Mouse (Mus musculus): ENCODE measurements around the gene Zpld1.
A peak's percentile ranks its signal among the peaks of the same experiment; 100 is the strongest.

Gene Zpld1

GRCm38 (mm10) chr16:55297886-55298285, at the start of gene Zpld1:
Gene Zpld1 (minus strand): TSS chr16:55297986.
- DNase-seq = no peak

DNA sequence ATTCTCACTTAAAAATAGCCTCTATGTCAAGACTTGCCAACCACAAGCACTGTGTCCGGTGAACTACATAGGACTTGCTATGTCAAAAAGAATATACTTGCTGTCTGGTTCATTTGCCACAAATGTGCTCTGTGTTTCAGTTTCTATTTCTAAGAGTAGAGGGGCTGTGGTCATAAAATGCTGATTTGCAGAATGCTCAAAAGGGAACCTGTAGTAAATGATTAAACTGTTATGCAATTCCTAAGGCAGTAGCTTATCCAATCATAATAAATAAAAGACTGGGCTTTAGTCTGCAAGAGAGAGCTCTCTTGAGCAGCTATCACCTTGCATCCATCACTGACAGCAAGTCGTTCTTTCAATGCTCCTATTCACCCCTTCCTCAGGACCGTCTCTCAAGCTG, 47.9 kb upstream of the Zpld1 start:
- no peak for DNase-seq

DNA sequence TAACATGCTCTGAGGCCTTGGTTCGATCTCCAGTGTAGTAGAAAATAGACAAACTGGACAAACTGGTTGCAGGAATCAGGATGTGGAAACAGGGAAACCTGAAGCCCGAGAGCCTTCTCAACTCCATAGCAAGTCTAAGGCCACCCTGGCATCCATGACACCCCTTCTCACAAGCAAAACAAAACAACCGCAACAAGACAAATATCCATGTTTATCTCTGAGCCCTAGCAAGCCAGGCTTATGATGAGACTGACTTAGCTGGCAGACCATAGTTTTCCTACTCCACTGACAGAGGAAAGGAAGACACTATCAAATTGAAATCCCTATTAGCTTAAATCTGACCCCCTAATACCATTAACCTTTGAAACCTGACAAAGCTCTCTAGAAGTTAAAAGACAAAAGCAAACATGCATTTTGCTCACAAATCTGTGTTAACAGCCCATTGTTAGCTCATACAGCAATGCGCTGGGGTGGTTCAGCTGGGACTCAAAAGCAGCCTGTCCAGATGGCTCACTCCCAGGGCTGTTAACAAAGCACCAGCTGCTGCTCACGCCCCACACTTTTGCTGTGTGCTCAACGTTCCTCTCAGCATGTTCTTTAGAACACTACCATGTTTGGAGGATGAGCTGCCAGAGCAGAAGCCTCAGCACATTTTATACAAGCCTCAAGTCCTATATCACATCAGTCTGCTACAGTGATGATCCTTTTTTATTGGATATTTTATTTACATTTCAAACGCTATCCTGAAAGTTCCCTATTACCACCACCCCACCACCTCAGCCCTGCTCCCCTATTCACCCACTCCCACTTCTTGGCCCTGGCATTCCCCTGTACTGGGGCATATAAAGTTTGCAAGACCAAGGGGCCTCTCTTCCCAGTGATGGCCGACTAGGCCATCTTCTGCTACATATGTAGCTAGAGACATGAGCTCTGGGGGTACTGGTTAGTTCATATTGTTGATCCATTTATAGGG, 24.0 kb upstream of the Zpld1 start:
- DNase-seq = peak; percentile 25

GRCm38 (mm10) chr16:55316996-55317395, 19.2 kb upstream of the Zpld1 start:
- DNase-seq = no peak

DNA sequence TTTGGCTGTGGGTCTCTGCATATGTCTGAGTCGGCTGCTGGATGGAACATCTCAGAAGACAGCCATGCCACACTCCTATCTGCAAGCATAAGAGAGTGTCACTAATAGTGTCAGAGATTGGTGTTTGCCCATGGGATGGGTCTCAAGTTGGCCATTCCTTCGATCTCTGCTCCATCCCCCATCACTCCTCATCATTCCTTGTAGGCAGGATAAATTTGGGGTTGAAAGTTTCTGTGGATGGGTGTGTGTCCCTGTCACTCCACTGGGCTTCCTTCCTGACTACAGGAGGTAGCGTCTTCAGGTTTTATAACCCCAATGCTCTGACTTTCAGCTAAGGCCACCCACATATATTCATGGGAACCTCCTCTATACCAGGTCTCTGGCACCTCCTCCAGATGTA, 14.3 kb upstream of the Zpld1 start:
- DNase-seq = no peak

GRCm38 (mm10) chr16:55282696-55283095, 15.1 kb downstream of the Zpld1 start:
- no peak for DNase-seq

DNA sequence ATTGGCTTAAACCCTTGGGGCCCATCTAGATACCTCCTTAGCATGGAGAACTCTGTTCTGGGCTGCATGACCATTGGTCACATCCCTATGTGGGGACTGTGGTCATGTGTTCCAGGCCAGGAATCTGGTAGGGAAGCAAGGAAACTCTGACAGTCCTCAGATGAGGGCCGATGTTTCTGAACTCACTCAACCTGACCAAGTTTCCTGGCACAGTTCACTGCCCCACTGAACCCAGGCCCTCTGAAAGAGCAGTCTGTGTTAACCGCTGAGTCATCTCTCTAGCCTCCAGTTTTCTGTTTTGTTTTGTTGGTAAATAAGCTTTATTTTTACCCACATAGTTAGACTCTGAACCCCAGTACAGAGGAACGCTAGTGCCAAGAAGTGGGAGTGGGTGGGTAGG, 20.3 kb downstream of the Zpld1 start:
- DNase-seq = no peak

GRCm38 (mm10) chr16:55265281-55265680, 32.5 kb downstream of the Zpld1 start:
- DNase-seq = no peak

- DNase-seq = no peak
These were observed 36.8 kb downstream of the Zpld1 start for GRCm38 (mm10) chr16:55260862-55261574.

GRCm38 (mm10) chr16:55259719-55260118, 38.1 kb downstream of the Zpld1 start:
- no peak for DNase-seq

- no peak for DNase-seq
These were observed 56.8 kb downstream of the Zpld1 start for GRCm38 (mm10) chr16:55240996-55241395.

GRCm38 (mm10) chr16:55228995-55229622, 68.7 kb downstream of the Zpld1 start:
- DNase-seq = no peak

- no peak for DNase-seq
These were observed 93.8 kb downstream of the Zpld1 start for GRCm38 (mm10) chr16:55203945-55204344.

DNA sequence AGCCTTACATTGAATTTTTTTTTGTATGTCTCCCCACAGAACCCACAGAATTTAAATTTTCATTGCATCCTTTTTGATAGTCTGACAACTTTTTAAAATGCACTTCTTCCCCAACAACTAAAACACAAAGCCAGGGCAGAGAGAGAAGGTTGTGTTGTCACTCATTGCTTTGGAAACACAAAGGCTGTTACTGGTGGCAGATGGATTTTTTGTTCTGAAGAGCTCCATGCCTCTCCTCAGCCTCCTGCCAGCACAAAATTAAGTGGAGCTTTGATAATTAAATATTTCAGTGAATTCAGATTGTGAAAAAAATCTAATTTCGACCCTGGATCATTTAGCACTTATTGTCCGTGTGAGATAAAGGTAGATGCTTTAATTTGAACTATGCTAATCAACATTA, 107.4 kb downstream of the Zpld1 start:
- DNase-seq = no peak

- no peak for DNase-seq
These were observed 112.4 kb downstream of the Zpld1 start for GRCm38 (mm10) chr16:55185370-55185769.
